Mouse (Mus musculus): ENCODE measurements around the gene Nup85. TPM values are rescaled to one million over a fixed set of nuclear protein-coding genes. Genes with fewer than 3 reads are reported as not detected.

The Nup85 gene
- polyA plus RNA-seq, 1 experiment from 2014 or later = 186 TPM

- H3K36me3 ChIP-seq = peaks cover 30% of the 10 kb centered on the region
- H3K27ac ChIP-seq = peak within 1 kb of the TSS; percentile 100
- H3K9me3 ChIP-seq = no peaks in the 10 kb centered on the region
- H3K4me1 ChIP-seq = peaks cover 24% of the 10 kb centered on the region
- H3K27me3 ChIP-seq = no peaks in the 10 kb centered on the region
- peak within 1 kb of the TSS; percentile 98 for H3K9ac ChIP-seq
- peak within 1 kb of the TSS; percentile 84 for H3K4me3 ChIP-seq
- H3K4me2 ChIP-seq (replicated peaks) = peak within 1 kb of the TSS; percentile 82
- peak; percentile 91 for ATAC-seq (ENCODE audit: low FRiP score, low read depth)
- WGBS = under 1% methylated on average over 60 of the region's 70 CpGs
Observed at GRCm38 (mm10) chr11:115536038-115536681, 28.1 kb upstream of the Nup85 start, which contains the start of gene Sumo2. Gene Sumo2, minus strand, starts transcription at chr11:115536276.

DNA sequence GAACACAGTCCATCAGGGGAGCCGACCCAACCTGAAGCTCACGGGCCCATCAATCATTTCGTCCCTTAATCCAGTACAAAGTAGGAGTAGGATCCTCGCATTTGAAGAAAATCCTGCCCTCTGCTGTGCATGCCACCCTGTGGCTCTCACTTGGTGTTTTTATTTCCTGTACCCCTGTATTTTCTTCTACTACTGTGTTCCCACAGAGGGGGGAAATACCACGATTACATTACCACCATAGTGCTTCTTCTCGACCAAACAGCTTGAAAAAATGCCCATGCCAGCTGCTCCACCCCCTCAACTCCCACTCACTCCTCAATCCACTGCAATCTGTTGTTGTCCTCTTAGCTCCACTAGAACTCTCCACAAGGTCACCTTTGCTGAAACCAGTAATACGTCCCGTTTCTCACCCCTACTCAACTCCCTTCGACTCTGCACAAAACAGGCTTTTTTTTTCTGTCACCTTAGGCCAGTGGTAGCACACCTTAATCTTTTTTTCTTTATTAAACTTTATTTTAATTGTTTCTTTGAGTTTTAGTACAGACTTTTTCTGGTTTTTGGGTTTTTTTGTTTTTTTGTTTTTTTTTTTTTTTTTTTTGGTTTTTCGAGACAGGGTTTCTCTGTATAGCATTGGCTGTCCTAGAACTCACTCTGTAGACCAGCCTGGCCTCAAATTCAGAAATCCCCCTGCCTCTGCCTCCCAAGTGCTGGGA, 27.2 kb upstream of the Nup85 start:
- peak overlapping the region; percentile 55; the same call in 1 of the 2 replicates for H3K9ac ChIP-seq
- WGBS = 84% methylated on average over 10 of the region's 10 CpGs
- ATAC-seq (ENCODE audit: low FRiP score, low read depth) = no peak

GRCm38 (mm10) chr11:115538045-115538444, 26.2 kb upstream of the Nup85 start:
- H3K4me3 ChIP-seq = no peak overlapping the region
- no peak for ATAC-seq (ENCODE audit: low FRiP score, low read depth)
- no peak overlapping the region for H3K4me2 ChIP-seq (replicated peaks)
- H3K27ac ChIP-seq = no peak overlapping the region
- H3K27me3 ChIP-seq = no peaks in the 10 kb centered on the region
- WGBS = 74% methylated on average over 2 of the region's 2 CpGs
- H3K4me1 ChIP-seq = peaks cover 18% of the 10 kb centered on the region
- H3K9me3 ChIP-seq = no peaks in the 10 kb centered on the region
- no peak overlapping the region for H3K9ac ChIP-seq
- peaks cover 11% of the 10 kb centered on the region for H3K36me3 ChIP-seq

More for the DNA sequence above, 27.2 kb upstream of the Nup85 start:
- H3K9me3 ChIP-seq = no peaks in the 10 kb centered on the region
- peaks cover 21% of the 10 kb centered on the region for H3K36me3 ChIP-seq
- H3K4me1 ChIP-seq = peaks cover 21% of the 10 kb centered on the region
- H3K27ac ChIP-seq = peak overlapping the region; percentile 100
- H3K27me3 ChIP-seq = no peaks in the 10 kb centered on the region
- H3K4me2 ChIP-seq (replicated peaks) = peak overlapping the region; percentile 82
- peak overlapping the region; percentile 84 for H3K4me3 ChIP-seq

DNA sequence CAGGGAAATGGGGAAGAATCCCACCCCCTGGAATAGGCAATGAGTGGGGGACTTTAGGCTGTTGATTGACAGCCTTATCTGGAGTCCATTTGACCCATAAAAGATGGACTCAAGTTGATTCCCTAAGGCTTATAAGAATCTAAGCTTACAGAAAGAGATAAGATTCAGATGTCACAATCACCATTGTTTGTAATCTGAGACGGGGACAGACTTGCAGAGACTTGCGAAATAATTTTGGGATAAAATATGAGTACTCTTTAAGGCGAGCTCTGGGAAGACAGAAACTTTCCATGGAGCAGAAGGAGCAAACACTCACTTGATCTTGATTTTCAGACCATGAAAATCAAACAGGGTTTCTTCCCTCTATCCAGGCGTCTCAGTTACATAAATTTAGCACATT, 20.7 kb upstream of the Nup85 start:
- Histone ChIP-seq H3K9ac (no peak overlapping the region), H3K36me3 (no peaks in the 10 kb centered on the region), H3K4me3 (no peak overlapping the region), H3K9me3 (no peaks in the 10 kb centered on the region), H3K4me2 (replicated peaks) (no peak overlapping the region), H3K27ac (no peak overlapping the region), H3K4me1 (no peaks in the 10 kb centered on the region), H3K27me3 (no peaks in the 10 kb centered on the region)
- ATAC-seq (ENCODE audit: low FRiP score, low read depth) = no peak
- 76% methylated on average over 4 of the region's 4 CpGs for WGBS

DNA sequence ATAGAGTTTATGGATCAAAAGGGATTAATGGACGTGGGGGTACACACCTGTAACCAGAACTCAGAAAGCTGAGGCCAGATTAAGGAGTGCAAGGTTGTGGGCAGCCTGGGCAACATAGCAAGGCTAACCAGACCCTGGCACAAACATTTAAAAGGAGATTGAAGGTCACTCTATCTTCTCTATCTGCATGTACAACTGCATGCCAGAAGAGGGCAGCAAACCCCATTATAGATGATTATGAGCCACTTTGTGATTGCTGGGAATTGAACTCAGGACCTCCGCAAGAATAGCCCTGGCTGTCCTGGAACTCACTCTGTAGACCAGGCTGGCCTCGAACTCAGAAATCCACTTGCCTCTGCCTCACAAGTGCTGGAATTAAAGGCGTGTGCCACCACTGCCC, 11.5 kb upstream of the Nup85 start:
- no peak overlapping the region for H3K9ac ChIP-seq
- no peak overlapping the region for H3K4me3 ChIP-seq
- H3K36me3 ChIP-seq = no peaks in the 10 kb centered on the region
- no peaks in the 10 kb centered on the region for H3K9me3 ChIP-seq
- ATAC-seq (ENCODE audit: low FRiP score, low read depth) = no peak
- no peak overlapping the region for H3K27ac ChIP-seq
- H3K27me3 ChIP-seq = no peaks in the 10 kb centered on the region
- no peaks in the 10 kb centered on the region for H3K4me1 ChIP-seq
- 58% methylated on average over 4 of the region's 4 CpGs for WGBS
- no peak overlapping the region for H3K4me2 ChIP-seq (replicated peaks)

GRCm38 (mm10) chr11:115555717-115556116, 8.5 kb upstream of the Nup85 start:
- no peaks in the 10 kb centered on the region for H3K9me3 ChIP-seq
- ATAC-seq (ENCODE audit: low FRiP score, low read depth) = no peak
- H3K4me2 ChIP-seq (replicated peaks) = no peak overlapping the region
- H3K27ac ChIP-seq = no peak overlapping the region
- H3K27me3 ChIP-seq = no peaks in the 10 kb centered on the region
- no peaks in the 10 kb centered on the region for H3K4me1 ChIP-seq
- no peaks in the 10 kb centered on the region for H3K36me3 ChIP-seq
- H3K4me3 ChIP-seq = no peak overlapping the region
- WGBS = 77% methylated on average over 17 of the region's 17 CpGs
- no peak overlapping the region for H3K9ac ChIP-seq

DNA sequence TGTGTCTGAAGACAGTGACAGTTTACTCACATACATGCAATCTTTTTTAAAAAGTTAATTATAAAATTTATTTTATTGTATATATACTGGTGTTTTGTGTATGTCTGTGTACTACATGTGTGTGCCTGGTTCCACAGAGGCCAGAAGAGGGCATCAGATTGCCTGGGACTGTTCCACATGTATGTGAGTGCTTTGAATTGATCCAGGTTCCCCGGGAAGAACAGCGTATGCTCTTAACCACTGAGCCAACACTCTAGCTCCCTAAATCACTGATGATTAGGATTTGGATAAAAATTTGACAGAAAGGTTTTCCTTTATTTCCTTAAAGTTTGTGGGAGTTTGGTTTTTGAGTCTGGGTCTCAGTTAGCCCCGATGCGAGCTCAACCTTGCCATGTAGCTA, 828 bp upstream of the Nup85 start:
- ATAC-seq (ENCODE audit: low FRiP score, low read depth) = no peak
- H3K9me3 ChIP-seq = no peaks in the 10 kb centered on the region
- H3K4me2 ChIP-seq (replicated peaks) = peak overlapping the region; percentile 86
- no peaks in the 10 kb centered on the region for H3K27me3 ChIP-seq
- H3K4me3 ChIP-seq = peak overlapping the region; percentile 87
- WGBS = 49% methylated on average over 4 of the region's 4 CpGs
- H3K27ac ChIP-seq = peak overlapping the region; percentile 78; the same call in 1 of the 2 replicates
- H3K36me3 ChIP-seq = peaks cover 28% of the 10 kb centered on the region
- peaks cover 14% of the 10 kb centered on the region for H3K4me1 ChIP-seq
- H3K9ac ChIP-seq = peak overlapping the region; percentile 83

DNA sequence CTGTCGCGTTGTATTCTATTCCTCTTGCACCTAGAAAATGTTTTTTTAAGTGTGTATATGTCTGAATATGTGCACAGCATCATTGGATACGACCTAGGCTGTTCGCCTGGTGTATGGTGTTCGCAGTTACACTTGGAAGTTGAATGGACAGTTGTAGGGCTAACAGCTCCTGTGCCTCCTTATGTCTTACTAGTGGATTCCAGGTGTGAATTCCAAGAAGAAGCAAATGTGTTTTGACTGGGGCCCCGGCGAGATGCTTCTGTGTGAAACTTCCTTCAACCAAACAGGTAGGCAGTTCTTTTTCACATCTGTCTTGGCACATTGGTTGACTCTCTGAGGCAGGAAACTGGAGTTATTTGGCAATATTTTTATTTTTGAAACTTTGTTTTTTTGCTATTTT, 727 bp downstream of the Nup85 start:
- Histone ChIP-seq H3K4me2 (replicated peaks) (peak overlapping the region; percentile 86), H3K4me3 (peak overlapping the region; percentile 87), H3K4me1 (peaks cover 14% of the 10 kb centered on the region), H3K9ac (peak overlapping the region; percentile 83), H3K27me3 (no peaks in the 10 kb centered on the region), H3K9me3 (no peaks in the 10 kb centered on the region), H3K27ac (no peak overlapping the region), H3K36me3 (peaks cover 43% of the 10 kb centered on the region)
- WGBS = 15% methylated on average over 7 of the region's 7 CpGs
- no peak for ATAC-seq (ENCODE audit: low FRiP score, low read depth)

DNA sequence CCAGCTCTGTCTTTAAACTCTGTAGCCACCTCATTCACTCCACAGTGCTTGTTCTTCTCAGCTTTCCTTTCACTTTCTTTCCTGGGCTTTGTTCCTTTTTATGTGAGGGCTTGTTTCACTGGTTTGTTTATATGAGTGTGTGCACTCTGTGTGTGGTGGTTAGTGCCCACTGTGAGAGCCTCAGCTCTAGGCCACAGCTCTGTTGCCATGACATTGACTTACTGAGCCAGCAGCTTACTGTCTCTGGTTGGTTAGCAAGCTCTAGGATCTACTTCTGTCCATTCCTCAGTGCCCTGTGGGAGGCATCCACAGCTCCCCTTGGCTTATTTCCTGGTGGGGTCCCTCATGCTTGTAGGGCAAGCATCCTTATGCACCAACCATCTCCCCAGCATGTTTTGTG, 14.8 kb downstream of the Nup85 start:
- Histone ChIP-seq H3K27me3 (no peaks in the 10 kb centered on the region), H3K4me2 (replicated peaks) (no peak overlapping the region), H3K36me3 (peaks cover 76% of the 10 kb centered on the region), H3K9me3 (no peaks in the 10 kb centered on the region), H3K4me1 (no peaks in the 10 kb centered on the region), H3K27ac (no peak overlapping the region), H3K9ac (no peak overlapping the region; the same call in 1 of the 2 replicates), H3K4me3 (no peak overlapping the region)
- no peak for ATAC-seq (ENCODE audit: low FRiP score, low read depth)

GRCm38 (mm10) chr11:115582913-115583606, 18.8 kb downstream of the Nup85 start:
- no peak overlapping the region; the same call in 1 of the 2 replicates for H3K9ac ChIP-seq
- no peak overlapping the region for H3K27ac ChIP-seq
- H3K9me3 ChIP-seq = no peaks in the 10 kb centered on the region
- H3K4me3 ChIP-seq = no peak overlapping the region
- ATAC-seq (ENCODE audit: low FRiP score, low read depth) = no peak
- no peaks in the 10 kb centered on the region for H3K4me1 ChIP-seq
- 87% methylated on average over 10 of the region's 10 CpGs for WGBS
- no peaks in the 10 kb centered on the region for H3K27me3 ChIP-seq
- H3K4me2 ChIP-seq (replicated peaks) = no peak overlapping the region
- peaks cover 99% of the 10 kb centered on the region for H3K36me3 ChIP-seq

DNA sequence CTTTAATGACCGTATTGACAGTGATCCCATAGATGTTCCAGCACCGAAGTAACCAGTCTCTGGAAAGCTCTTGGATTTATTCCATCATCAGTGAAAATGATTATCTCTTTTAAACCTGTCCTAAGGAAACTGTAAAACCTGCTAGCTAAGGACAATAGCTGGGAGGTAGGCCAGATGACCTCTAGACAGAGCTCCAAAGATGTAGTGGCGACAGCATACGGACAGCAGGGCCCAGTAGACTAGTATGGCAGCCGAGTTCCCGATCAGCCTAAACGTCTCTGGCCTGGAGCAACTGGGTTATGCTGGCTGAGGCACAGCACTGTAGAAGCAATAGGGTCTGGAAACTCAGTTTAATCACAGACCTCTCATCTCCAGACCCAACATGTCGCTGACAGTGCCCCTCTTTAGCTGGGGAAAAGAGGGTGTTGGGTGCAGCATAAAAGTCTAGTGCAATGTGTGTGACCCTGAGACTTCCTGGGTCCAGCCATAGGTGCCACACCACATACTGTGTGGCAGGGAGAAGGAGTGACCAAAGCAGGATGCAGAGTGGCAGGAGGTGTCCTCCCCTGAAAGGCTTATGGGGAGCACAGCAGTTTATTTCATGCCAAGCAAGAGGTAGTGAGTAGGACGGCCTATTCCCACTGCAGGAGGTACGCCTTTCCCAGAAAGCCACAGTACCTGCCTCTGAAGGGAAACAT, 20.3 kb downstream of the Nup85 start:
- no peaks in the 10 kb centered on the region for H3K4me1 ChIP-seq
- H3K27ac ChIP-seq = no peak overlapping the region
- ATAC-seq (ENCODE audit: low FRiP score, low read depth) = no peak
- peaks cover 96% of the 10 kb centered on the region for H3K36me3 ChIP-seq
- H3K9me3 ChIP-seq = no peaks in the 10 kb centered on the region
- H3K27me3 ChIP-seq = no peaks in the 10 kb centered on the region
- no peak overlapping the region for H3K9ac ChIP-seq
- H3K4me2 ChIP-seq (replicated peaks) = no peak overlapping the region
- no peak overlapping the region for H3K4me3 ChIP-seq
- WGBS = 84% methylated on average over 10 of the region's 10 CpGs
